Mouse (Mus musculus) adrenal gland, postnatal 0 days (tissue): ENCODE data around the gene Rab17. TPM values are rescaled to one million over a fixed set of nuclear protein-coding genes. Genes with fewer than 3 reads are reported as not detected.

Experiments used
- polyA plus RNA-seq: library from polyadenylated mRNA; unstranded; fragments of >200 nt; fragmentation: Nextera tagmentation; extraction: Ambion mirVana; gene quantifications from 2 replicates; pipeline ENCODE4 v1.2.1, GENCODE M21; 2015

The Rab17 gene
- polyA plus RNA-seq: 0.54 and 0.93 TPM in 2 replicates

DNA sequence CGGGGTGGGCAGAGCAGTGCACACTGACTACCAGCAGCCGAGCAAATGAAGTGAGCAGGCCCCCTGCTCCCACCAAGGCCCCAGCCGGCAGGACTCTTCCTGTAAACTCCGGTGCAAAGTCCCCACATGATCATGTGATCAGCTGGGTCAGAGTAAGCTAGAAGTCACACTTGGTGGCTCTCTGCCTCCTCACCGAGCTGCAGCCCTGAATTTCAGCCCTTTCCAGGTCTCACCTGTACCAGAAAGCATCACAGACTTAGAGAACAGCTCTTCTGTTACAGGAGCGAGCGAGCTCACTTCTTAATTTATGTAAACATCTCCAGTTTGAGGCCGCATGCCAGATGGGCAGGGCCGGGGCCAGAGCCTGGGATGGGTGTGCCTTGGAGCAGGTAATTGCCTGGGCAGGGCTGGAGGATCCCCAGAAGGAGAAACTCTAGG is at the start of gene Rab17:
TSS of gene Rab17 (minus strand) at position 315 of the 438 bp plus-strand sequence.

GRCm38 (mm10) chr1:90998268-90998890 is 28.9 kb upstream of the Rab17 start, which contains the start of gene Lrrfip1:
Gene Lrrfip1, plus strand, starts transcription at chr1:90998737.

GRCm38 (mm10) chr1:90952808-90953207 is 16.7 kb downstream of the Rab17 start, which contains the start of gene Prlh:
Gene Prlh, plus strand, starts transcription at chr1:90953108.

GRCm38 (mm10) chr1:90914948-90915569 is 54.4 kb downstream of the Rab17 start, which contains the start of gene Mlph:
Gene Mlph, plus strand, starts transcription at chr1:90915085.

Other genes starting within 250 kb of the Rab17 start
- gene Col6a3, start 125.7 kb downstream of the Rab17 start, polyA plus RNA-seq: 28.6 and 46.6 TPM in 2 replicates
- gene Mlph, start 54.6 kb downstream of the Rab17 start, polyA plus RNA-seq: 0.10 and 0.13 TPM in 2 replicates
- not detected in 2 replicates for gene Prlh, start 16.6 kb downstream of the Rab17 start, polyA plus RNA-seq
- gene Lrrfip1, start 29.1 kb upstream of the Rab17 start, polyA plus RNA-seq: 19.6 and 27.2 TPM in 2 replicates
- 0.39 and 0.44 TPM in 2 replicates for gene Rbm44, start 175.4 kb upstream of the Rab17 start, polyA plus RNA-seq
- gene Ramp1, start 210.2 kb upstream of the Rab17 start, polyA plus RNA-seq: 12.2 and 16.5 TPM in 2 replicates